Mouse (Mus musculus): Measurements from ENCODE around the gene Fas.

DNA sequence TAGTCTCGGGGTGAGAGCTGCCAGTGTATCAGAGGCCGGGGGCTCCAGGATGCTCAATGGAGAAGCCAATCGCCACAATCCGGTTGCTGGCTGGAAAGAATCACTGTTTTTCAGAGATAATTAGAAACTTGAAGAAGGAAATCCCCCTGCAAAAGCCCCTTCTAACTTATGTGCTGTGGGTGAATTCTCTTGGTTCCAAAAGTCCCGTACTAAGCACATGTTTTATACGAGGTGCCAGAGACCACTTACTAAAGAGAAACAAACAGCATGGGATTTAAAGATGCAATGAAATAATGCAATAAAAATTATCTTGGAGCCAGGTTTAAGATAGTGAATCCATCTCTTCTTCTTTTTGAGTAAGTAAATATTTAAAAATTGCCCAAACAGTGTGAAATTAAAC lies 5.0 kb downstream of the Fas start:
- TF ChIP-seq CTCF (IDR thresholded peaks at IDR 0.05): no peak
- TF ChIP-seq EP300 (IDR thresholded peaks at IDR 0.05; ENCODE audit: insufficient read depth, low read depth, low read length): no peak
- no peak for TF ChIP-seq POLR2A (IDR thresholded peaks at IDR 0.05; ENCODE audit: insufficient read depth, low read depth, low read length)
